Mouse (Mus musculus): ENCODE measurements around the gene Gm10112. TPM values are rescaled to one million over a fixed set of nuclear protein-coding genes. Genes with fewer than 3 reads are reported as not detected.
A peak's percentile ranks its signal among the peaks of the same experiment; 100 is the strongest.

Gm10112 gene
- not detected for total RNA-seq (2021)
- long read RNA-seq, experiment 1 = 0 reads
- long read RNA-seq, experiment 2 = 0 reads

DNA sequence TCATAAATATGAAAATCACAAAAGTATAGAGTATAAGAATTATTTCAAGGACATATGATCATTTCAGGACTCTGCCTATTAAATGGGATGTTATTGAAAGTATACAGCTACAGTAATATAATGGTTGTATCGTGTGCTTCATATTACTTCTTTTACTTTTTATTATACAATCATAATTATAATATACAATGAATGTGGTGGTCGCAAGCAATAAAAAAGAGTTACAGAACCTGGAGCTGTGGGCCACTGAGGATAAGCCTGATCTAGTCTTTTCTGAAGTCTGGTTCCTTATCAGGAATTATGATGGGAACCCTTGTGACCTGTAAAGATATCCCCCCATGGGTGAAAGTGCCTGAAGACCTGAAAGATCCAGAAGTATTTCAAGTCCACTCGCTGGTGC, at the start of gene Gm10112:
Gene Gm10112 (plus strand): TSS at position 301 of the 400 bp plus-strand sequence.
- no peak for DNase-seq (ENCODE audit: low spot score in 2 of 2)

- no peak for DNase-seq (ENCODE audit: low spot score in 2 of 2)
Measured at GRCm38 (mm10) chrX:111189574-111189973, 21.4 kb downstream of the Gm10112 start.

- DNase-seq (ENCODE audit: low spot score in 2 of 2) = no peak
Measured at GRCm38 (mm10) chrX:111196376-111196775, 28.2 kb downstream of the Gm10112 start.

- peak in 1 of 2 experiments; percentile 13 for DNase-seq (ENCODE audit: low spot score in 2 of 2)
Measured at GRCm38 (mm10) chrX:111210225-111210624, 42.1 kb downstream of the Gm10112 start.

Other genes starting within 250 kb of the Gm10112 start
- gene Cylc1, start 57.9 kb upstream of the Gm10112 start, total RNA-seq (2021) = not detected

All from gastrocnemius, postnatal 4 days (tissue).